Mouse (Mus musculus): Measurements from ENCODE around the gene Usp9x. TPM values are rescaled to one million over a fixed set of nuclear protein-coding genes. Genes with fewer than 3 reads are reported as not detected.
A peak's percentile ranks its signal among the peaks of the same experiment; 100 is the strongest.

Usp9x gene
- polyA plus RNA-seq, 1 experiment from 2014 or later = 61.2 TPM

DNA sequence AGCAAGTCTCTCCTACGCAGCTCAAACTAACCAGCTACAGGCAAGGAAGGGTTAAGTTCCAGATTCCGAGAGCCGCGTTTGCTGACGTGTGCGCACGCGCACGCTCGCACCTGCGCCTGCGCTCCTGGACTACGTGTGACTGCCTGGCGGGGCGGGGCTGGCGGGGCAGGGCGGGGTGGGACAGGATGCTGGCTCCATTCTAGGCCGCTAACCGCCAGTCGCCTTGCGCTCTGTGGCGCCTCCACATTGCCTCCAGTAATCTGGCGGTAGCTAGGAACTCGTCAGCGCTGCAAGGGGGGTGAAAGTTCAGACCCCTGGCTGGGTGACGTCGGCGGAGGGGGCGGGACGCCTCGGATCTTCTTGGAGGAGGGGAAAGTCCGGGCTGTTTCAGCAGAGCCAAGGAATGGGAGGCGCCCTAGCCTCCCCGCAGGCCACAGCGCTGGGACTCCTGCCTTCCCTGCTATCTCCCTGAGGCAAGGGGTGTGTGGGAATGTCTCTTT lies 29.6 kb upstream of the Usp9x start:
- Histone ChIP-seq H3K36me3 (ENCODE audit: control insufficient read depth, insufficient read depth, low read length) (no peaks in the 10 kb centered on the region), H3K9me3 (replicated peaks; ENCODE audit: control insufficient read depth, low read length) (no peaks in the 10 kb centered on the region), H3K4me2 (ENCODE audit: low read length) (peak overlapping the region; percentile 53), H3K27ac (ENCODE audit: low read depth, low read length) (peak overlapping the region; percentile 86), H3K4me3 (ENCODE audit: low read depth, low read length) (peak overlapping the region; percentile 38), H3K4me1 (ENCODE audit: control insufficient read depth, insufficient read depth, low read length) (no peaks in the 10 kb centered on the region), H3K9ac (ENCODE audit: low read length) (peak overlapping the region; percentile 65), H3K27me3 (replicated peaks; ENCODE audit: control insufficient read depth, insufficient read depth, low read length) (no peaks in the 10 kb centered on the region)
- WGBS = 13% methylated on average over 35 of the region's 35 CpGs
- DNase-seq (ENCODE audit: low spot score) (peak; percentile 95), ATAC-seq (peak; percentile 98)

GRCm38 (mm10) chrX:13043780-13044179 lies 27.5 kb upstream of the Usp9x start:
- 87% methylated on average over 2 of the region's 2 CpGs for WGBS
- ATAC-seq (no peak), DNase-seq (ENCODE audit: low spot score) (no peak)
- Histone ChIP-seq H3K36me3 (ENCODE audit: control insufficient read depth, insufficient read depth, low read length) (no peaks in the 10 kb centered on the region), H3K27ac (ENCODE audit: low read depth, low read length) (no peak overlapping the region), H3K4me1 (ENCODE audit: control insufficient read depth, insufficient read depth, low read length) (no peaks in the 10 kb centered on the region), H3K27me3 (replicated peaks; ENCODE audit: control insufficient read depth, insufficient read depth, low read length) (no peaks in the 10 kb centered on the region), H3K4me2 (ENCODE audit: low read length) (no peak overlapping the region), H3K9me3 (replicated peaks; ENCODE audit: control insufficient read depth, low read length) (no peaks in the 10 kb centered on the region), H3K9ac (ENCODE audit: low read length) (no peak overlapping the region), H3K4me3 (ENCODE audit: low read depth, low read length) (no peak overlapping the region)

DNA sequence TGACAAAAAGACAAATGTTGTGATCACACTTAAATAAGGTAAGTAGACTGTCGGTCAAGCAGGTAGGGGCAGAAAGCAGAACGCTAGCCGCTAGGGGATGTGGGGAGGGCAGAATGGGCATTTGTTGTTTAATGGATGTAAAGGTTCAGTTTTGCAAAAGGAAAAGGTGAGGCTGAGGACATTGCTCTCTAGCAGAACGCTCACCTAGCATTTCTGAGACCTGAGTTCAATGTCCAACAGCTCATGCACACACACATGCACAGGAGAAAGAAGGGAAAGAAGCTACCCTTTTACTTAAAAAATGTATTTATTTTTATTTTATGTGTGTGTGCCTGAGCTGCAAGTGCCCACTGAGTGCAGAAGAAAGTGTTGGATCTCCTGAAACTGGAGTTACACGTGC lies 26.6 kb upstream of the Usp9x start:
- Histone ChIP-seq H3K4me2 (ENCODE audit: low read length) (no peak overlapping the region), H3K4me1 (ENCODE audit: control insufficient read depth, insufficient read depth, low read length) (no peaks in the 10 kb centered on the region), H3K36me3 (ENCODE audit: control insufficient read depth, insufficient read depth, low read length) (no peaks in the 10 kb centered on the region), H3K27me3 (replicated peaks; ENCODE audit: control insufficient read depth, insufficient read depth, low read length) (no peaks in the 10 kb centered on the region), H3K4me3 (ENCODE audit: low read depth, low read length) (no peak overlapping the region), H3K9me3 (replicated peaks; ENCODE audit: control insufficient read depth, low read length) (no peaks in the 10 kb centered on the region), H3K27ac (ENCODE audit: low read depth, low read length) (no peak overlapping the region), H3K9ac (ENCODE audit: low read length) (no peak overlapping the region)
- ATAC-seq (no peak), DNase-seq (ENCODE audit: low spot score) (no peak)
- WGBS = 86% methylated on average over 5 of the region's 5 CpGs

- Histone ChIP-seq H3K27me3 (replicated peaks; ENCODE audit: control insufficient read depth, insufficient read depth, low read length) (no peaks in the 10 kb centered on the region), H3K27ac (ENCODE audit: low read depth, low read length) (no peak overlapping the region), H3K9ac (ENCODE audit: low read length) (no peak overlapping the region), H3K9me3 (replicated peaks; ENCODE audit: control insufficient read depth, low read length) (no peaks in the 10 kb centered on the region), H3K4me1 (ENCODE audit: control insufficient read depth, insufficient read depth, low read length) (no peaks in the 10 kb centered on the region), H3K36me3 (ENCODE audit: control insufficient read depth, insufficient read depth, low read length) (no peaks in the 10 kb centered on the region), H3K4me2 (ENCODE audit: low read length) (no peak overlapping the region), H3K4me3 (ENCODE audit: low read depth, low read length) (no peak overlapping the region)
- 47% methylated on average over 6 of the region's 6 CpGs for WGBS
- ATAC-seq = no peak
- DNase-seq (ENCODE audit: low spot score) = no peak
Measured at GRCm38 (mm10) chrX:13046893-13047435, 24.3 kb upstream of the Usp9x start.

DNA sequence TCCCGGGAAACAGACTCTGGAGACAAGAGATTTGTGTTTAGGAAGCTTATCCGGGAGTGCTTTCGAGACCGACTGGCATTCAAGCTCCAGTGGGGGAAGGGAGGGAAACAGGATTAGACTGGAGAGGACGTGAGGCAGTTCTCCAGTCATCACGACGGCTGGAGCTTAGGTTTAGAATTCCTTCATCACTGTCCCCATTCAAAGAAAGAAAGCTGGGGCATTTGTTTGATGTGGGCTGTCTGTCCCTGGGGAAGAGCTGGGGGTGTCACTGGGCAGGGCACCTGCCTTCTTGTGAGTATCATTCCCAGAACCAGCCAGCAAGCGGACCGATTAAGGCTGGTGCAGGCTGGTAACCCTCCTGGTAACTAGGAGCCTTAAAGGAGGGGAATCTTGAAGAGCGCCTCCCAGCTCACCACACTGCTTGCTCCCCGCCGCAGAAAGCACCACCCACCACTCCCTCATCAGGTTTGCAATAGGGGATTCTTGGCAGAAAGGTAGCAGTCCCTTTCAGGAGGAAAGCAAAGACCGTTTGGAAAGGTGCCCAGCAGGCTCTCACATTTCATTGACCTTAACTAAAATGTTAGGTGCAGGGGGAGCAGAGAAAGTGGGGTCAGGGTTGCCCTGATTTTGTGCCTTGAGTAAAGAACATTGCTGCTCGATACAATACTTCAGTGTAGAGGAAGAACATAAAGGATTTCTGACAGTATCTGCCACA lies 23.5 kb upstream of the Usp9x start:
- Histone ChIP-seq H3K4me3 (ENCODE audit: low read depth, low read length) (no peak overlapping the region), H3K27me3 (replicated peaks; ENCODE audit: control insufficient read depth, insufficient read depth, low read length) (no peaks in the 10 kb centered on the region), H3K4me1 (ENCODE audit: control insufficient read depth, insufficient read depth, low read length) (no peaks in the 10 kb centered on the region), H3K9ac (ENCODE audit: low read length) (peak overlapping the region; percentile 49), H3K4me2 (ENCODE audit: low read length) (peak overlapping the region; percentile 34), H3K9me3 (replicated peaks; ENCODE audit: control insufficient read depth, low read length) (no peaks in the 10 kb centered on the region), H3K27ac (ENCODE audit: low read depth, low read length) (peak overlapping the region; percentile 53; the same call in 1 of the 2 replicates), H3K36me3 (ENCODE audit: control insufficient read depth, insufficient read depth, low read length) (no peaks in the 10 kb centered on the region)
- 29% methylated on average over 14 of the region's 14 CpGs for WGBS
- ATAC-seq (peak; percentile 73), DNase-seq (ENCODE audit: low spot score) (peak; percentile 64)

DNA sequence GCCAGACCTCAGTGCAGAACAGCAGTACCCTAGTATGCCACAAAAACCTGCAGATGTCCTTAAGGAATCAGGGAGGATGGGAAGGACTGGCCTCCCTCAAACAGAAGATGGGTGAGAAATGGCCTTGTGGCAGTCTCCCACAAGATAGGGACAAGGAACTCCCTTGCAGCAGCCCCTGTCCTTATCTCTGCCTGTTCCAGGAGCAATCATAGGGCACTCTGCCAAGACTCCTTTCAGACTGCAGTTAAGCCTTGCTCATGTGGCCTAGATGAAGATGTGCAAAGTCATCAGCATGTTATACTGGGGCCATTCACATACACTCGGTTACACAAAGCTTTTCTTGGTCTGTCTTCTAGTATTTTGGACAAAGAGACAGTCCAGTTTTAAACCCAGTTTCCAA lies 16.7 kb upstream of the Usp9x start:
- 0 out of 2 replicates have a peak, but pooled peaks cover 3% of the 10 kb centered on the region for H3K36me3 ChIP-seq (ENCODE audit: control insufficient read depth, insufficient read depth, low read length)
- no peak overlapping the region for H3K9ac ChIP-seq (ENCODE audit: low read length)
- H3K27me3 ChIP-seq (replicated peaks; ENCODE audit: control insufficient read depth, insufficient read depth, low read length) = no peaks in the 10 kb centered on the region
- no peak for ATAC-seq
- WGBS = 88% methylated on average over 1 of the region's 1 CpGs
- H3K4me1 ChIP-seq (ENCODE audit: control insufficient read depth, insufficient read depth, low read length) = no peaks in the 10 kb centered on the region
- no peak for DNase-seq (ENCODE audit: low spot score)
- no peak overlapping the region for H3K4me3 ChIP-seq (ENCODE audit: low read depth, low read length)
- no peaks in the 10 kb centered on the region for H3K9me3 ChIP-seq (replicated peaks; ENCODE audit: control insufficient read depth, low read length)
- H3K27ac ChIP-seq (ENCODE audit: low read depth, low read length) = no peak overlapping the region
- H3K4me2 ChIP-seq (ENCODE audit: low read length) = no peak overlapping the region

GRCm38 (mm10) chrX:13061961-13062360 lies 9.3 kb upstream of the Usp9x start:
- Histone ChIP-seq H3K27me3 (replicated peaks; ENCODE audit: control insufficient read depth, insufficient read depth, low read length) (no peaks in the 10 kb centered on the region), H3K4me1 (ENCODE audit: control insufficient read depth, insufficient read depth, low read length) (no peaks in the 10 kb centered on the region), H3K9ac (ENCODE audit: low read length) (no peak overlapping the region), H3K4me3 (ENCODE audit: low read depth, low read length) (no peak overlapping the region), H3K36me3 (ENCODE audit: control insufficient read depth, insufficient read depth, low read length) (no peaks in the 10 kb centered on the region), H3K27ac (ENCODE audit: low read depth, low read length) (no peak overlapping the region), H3K4me2 (ENCODE audit: low read length) (no peak overlapping the region), H3K9me3 (replicated peaks; ENCODE audit: control insufficient read depth, low read length) (no peaks in the 10 kb centered on the region)
- no peak for ATAC-seq
- WGBS = 79% methylated on average over 3 of the region's 3 CpGs
- no peak for DNase-seq (ENCODE audit: low spot score)

GRCm38 (mm10) chrX:13064273-13064925 lies 6.9 kb upstream of the Usp9x start:
- WGBS = 90% methylated on average over 7 of the region's 9 CpGs
- Histone ChIP-seq H3K9me3 (replicated peaks; ENCODE audit: control insufficient read depth, low read length) (no peaks in the 10 kb centered on the region), H3K36me3 (ENCODE audit: control insufficient read depth, insufficient read depth, low read length) (no peaks in the 10 kb centered on the region), H3K4me2 (ENCODE audit: low read length) (no peak overlapping the region), H3K27me3 (replicated peaks; ENCODE audit: control insufficient read depth, insufficient read depth, low read length) (no peaks in the 10 kb centered on the region), H3K4me1 (ENCODE audit: control insufficient read depth, insufficient read depth, low read length) (no peaks in the 10 kb centered on the region), H3K27ac (ENCODE audit: low read depth, low read length) (no peak overlapping the region), H3K9ac (ENCODE audit: low read length) (no peak overlapping the region), H3K4me3 (ENCODE audit: low read depth, low read length) (no peak overlapping the region)
- no peak for ATAC-seq
- DNase-seq (ENCODE audit: low spot score) = no peak

DNA sequence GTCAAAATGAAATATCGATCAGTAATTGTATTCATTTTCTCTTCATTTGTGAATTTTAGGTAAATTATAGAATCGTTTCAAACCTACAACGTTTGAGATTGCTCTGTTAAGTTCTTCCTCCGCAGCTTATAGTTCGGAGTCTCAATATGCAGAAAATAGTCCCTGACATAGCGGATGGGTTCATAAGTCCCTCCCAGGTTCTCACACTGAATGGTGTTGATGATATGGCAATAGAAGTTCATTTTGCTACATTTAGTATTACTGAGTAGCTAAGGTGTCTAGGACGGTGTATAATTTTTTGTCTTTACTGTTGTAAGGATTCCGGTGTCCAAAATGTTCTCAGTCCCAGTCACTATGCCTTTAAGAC lies 1.1 kb upstream of the Usp9x start:
- Histone ChIP-seq H3K4me3 (ENCODE audit: low read depth, low read length) (peak overlapping the region; percentile 63), H3K4me2 (ENCODE audit: low read length) (peak overlapping the region; percentile 37), H3K36me3 (ENCODE audit: control insufficient read depth, insufficient read depth, low read length) (no peaks in the 10 kb centered on the region), H3K9me3 (replicated peaks; ENCODE audit: control insufficient read depth, low read length) (no peaks in the 10 kb centered on the region), H3K27ac (ENCODE audit: low read depth, low read length) (peak overlapping the region; percentile 97), H3K4me1 (ENCODE audit: control insufficient read depth, insufficient read depth, low read length) (no peaks in the 10 kb centered on the region), H3K27me3 (replicated peaks; ENCODE audit: control insufficient read depth, insufficient read depth, low read length) (no peaks in the 10 kb centered on the region), H3K9ac (ENCODE audit: low read length) (peak overlapping the region; percentile 51)
- WGBS = 35% methylated on average over 8 of the region's 8 CpGs
- DNase-seq (ENCODE audit: low spot score) (peak; percentile 74), ATAC-seq (no peak)
